Mouse (Mus musculus) megakaryocyte progenitor cell, adult 5-6 weeks (primary cell): ENCODE data around the gene Fam173b. TPM values are rescaled to one million over a fixed set of nuclear protein-coding genes. Genes with fewer than 3 reads are reported as not detected.

ENCODE experiments used
- ATAC-seq: replicated peaks from 2 replicates; pipeline ENCODE4 v1.8.0; 2016; ENCODE audit warnings: mild to moderate bottlenecking, moderate TSS enrichment, inconsistent platforms; ENCODE audit not compliant: poor library complexity
- total RNA-seq, 2 experiments: library from RNA; stranded (forward) in 1 of 2; stranded (reverse) in 1 of 2; fragments of 157-497, 149-512 nt in 1 of 2; fragments of 200-1000 nt in 1 of 2; gene quantifications; 2 replicates each; pipeline versions ENCODE4 v1.2.3 to v1.2.4; 2015 to 2017

The Fam173b gene
- total RNA-seq, 2 experiments from 2014 or later, result 10.7 to 11.7 TPM

DNA sequence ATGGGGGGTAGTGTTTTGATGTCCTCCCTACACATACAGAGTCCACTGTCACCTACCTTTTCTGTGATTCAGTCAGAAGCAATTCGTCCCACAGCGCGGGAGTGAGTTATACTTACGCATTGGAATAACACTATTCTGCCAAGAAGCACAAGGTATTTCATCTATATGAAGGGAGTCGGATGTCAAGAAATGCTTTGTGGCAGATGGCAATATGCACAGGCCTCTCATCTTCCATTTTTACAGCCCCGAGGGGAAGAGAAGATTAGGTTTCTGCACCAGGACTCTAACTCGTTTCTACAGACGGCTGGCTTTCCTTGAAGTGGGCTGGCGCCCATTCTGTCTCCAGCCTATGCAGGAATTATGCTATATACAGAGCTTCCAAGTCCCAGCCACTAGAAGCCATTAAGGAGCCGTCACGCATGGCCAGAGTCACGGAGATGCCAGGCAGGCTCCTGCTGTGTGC lies 29.8 kb downstream of the Fam173b start:
- ATAC-seq, result no peak

DNA sequence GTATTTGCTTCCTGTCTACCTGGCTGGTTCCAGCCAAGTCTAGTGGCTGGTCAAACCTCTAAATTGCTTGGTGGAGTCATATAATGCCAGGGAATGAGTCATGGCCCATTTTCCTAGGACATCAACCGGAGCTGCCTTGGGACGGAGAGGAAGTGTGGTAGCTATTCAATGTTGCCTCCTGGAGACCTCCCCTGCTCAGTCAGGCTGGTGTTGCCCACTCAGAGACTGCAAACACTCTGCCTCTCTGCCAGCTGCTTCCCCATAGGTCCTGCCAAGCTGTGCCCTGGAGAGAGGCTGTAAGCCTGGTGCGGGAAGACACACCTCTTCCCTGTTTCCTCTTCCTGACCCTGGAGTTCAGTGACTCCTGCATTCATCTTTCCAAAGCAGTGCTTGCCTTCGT lies 30.8 kb downstream of the Fam173b start:
- no peak for ATAC-seq

DNA sequence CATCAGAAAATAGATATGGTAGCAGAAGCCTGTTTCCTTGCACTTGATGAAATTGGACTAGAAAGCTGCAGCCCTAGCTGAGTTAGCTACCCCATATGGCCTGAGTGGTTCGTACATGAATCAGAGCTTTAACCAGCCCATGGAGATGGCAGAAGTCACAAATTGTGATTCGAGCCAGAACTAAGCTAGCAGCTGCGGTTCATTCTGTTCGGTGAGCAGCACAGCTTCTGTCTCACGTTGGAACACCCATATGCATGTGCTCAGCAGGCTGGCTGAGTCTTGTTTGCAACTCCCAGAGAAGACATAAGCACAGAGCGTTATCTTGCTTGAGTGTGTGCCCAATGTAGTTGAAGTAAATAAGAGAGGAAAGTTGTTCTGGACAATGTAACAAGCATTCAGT lies 32.9 kb downstream of the Fam173b start:
- no peak for ATAC-seq

DNA sequence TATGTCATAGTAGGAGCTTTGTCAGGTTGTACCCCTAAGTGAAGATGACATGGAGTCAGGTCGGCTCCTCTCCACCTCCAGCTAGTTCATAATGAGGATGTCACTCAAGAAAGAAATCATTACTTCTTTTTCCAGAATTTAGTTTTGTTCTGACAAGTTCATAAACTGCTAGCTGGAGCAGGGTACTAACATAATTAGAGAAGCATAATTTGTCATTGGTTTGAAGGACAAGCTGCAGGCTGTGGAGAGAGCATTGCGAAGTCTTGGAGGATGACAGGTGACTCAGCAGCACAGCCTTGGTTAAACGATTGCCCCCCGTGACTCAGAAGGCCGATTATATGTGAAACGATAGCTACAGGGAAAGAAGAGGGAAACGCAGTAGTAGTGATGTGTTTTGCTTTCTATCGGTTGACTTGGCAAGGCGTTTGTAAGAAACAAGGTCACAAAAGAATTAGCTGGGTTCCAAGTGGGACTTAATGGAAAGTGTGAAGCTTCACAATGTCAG lies 34.5 kb downstream of the Fam173b start:
- no peak for ATAC-seq

DNA sequence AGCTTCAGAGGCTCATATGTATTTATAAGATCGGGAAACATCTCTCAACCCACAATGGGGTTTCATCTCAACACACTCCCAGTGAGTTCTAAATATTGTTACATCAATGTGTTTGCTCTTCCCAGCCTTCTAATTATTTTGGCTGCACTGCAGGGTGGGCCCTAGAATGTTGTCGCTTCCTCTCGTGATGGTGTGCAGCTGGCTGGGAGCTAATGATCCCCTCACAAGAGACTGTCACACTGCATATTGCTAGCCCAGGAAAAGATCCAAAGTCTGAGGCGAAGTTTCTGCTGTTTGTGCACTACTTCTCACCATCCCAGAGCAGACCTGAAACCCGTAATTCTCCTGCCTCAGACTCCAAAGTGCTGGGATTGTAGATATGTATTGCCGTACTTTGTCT lies 45.6 kb downstream of the Fam173b start:
- no peak for ATAC-seq

DNA sequence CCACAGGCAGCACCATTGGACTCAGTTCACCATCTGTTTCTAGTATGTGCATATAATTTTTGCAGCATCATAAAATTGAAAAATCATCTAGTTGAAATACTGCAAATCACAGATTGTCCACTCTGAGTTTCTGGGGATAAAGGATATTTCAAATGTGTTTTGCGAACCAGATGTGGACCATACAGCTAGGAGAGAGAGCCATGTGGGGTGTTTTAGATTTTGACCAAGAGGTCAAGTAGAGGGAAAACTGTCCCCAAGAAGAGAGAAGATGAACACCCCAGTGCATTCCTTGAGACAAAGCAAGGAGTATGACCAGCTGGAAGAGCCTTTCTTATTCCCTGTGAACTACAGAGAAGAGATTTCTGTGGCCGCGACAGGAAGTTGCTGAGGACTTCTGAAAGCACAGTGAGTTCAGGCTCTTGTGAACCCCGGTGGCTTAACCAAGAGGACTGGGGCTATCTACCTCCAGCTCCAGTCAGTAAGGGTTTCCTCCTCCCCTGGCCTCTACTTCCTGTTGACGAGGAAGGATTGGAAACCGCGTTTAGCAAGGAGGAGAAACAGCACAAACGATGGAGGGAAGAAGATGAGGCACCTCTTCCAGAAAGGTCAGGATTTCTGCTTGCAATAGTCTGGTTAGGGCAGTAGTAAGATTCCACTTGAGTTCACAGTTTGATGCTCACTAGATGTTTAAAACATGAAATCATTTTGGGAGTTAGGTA lies 46.4 kb downstream of the Fam173b start:
- 0 out of 2 replicates have a peak, but pooled peaks have one; percentile 39 for ATAC-seq

DNA sequence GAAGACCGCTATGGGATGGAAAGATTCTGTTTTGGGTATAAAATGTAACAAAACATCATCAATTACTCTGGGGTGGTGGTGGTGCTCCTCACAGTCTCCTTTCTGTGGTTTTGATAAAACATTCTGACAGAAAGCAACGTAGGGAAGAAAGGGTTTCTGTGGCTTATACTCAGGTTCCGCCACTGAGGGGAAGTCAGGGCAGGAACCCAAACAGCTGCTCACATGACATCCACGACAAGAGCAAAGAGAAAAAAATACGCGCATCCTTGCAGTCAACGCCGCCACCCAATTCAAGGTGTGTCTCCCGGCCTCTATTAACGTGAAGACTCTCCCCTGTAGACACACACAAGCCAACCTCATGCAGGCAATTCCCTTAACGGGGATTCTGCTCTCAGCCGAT lies 48.0 kb downstream of the Fam173b start:
- ATAC-seq, result peak; percentile 46; the same call in 1 of the 2 replicates

DNA sequence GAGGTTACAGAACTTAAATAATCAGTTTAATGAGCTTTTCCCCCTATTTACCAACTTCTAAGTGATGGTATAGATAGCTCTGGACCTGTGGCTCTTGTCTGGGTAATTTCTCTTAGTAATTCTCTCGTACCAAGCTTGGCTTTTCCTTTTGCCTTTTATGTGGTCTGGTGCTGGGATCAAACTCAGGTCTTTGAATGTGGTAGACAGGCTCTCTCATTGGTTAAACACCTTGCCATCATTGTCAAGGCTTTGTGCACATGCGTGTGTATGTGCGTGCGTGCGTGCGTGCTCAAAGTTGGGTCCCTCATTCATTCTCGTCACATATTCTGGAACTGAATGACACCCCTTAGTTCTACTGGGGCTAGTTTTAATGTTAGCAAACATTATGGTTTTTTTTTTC lies 49.2 kb downstream of the Fam173b start:
- no peak for ATAC-seq

DNA sequence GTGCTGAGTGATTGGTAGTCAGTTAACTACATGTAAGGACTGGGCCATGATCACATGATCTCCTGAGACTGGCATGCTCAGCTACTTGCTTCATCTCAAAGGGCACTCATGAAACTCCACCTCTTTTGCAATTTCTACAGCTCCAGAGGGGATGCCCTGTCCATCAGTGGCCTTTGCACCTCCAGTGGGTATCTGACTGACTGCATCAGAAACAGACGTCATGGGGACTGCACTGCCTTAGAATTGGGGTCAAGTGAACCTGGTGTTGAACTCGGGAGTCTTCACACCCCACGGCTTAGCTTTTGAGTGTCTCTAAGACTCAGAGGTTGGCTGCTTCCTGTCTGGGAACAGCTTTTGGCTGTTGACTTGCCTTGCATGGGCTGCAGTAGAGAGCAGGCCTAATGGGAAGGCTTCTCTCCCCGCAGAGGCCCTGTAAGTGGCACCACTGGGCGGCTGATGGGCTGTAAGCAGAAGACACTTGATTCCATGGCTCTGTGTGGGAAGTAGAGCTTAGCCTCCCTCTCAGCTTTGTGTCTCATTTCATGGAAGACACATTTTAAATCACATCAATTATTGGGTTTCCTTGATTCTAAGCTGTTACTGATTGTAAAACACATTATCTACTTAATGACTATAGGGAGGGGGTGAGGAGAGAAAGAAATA lies 58.6 kb downstream of the Fam173b start:
- ATAC-seq, result no peak

DNA sequence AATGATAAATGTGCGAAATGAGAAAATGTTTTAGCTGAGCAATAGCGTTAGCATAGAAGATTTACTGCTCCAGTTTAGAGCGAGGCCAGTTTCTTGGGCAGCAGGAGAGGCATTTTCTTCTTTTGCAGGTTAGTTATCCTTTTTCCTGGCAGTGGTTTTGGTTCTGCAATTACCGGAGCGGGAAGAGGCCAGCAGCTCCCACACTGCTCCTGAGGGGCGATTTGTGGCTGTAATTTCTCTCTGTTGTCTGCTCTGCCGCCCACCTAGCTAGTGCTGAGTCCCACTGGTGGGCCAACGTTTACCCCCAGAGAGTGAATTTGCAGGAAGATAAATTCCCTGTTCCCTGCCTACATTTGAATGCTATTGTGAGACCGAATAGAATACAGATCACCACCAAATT lies 59.2 kb downstream of the Fam173b start:
- ATAC-seq, result no peak

DNA sequence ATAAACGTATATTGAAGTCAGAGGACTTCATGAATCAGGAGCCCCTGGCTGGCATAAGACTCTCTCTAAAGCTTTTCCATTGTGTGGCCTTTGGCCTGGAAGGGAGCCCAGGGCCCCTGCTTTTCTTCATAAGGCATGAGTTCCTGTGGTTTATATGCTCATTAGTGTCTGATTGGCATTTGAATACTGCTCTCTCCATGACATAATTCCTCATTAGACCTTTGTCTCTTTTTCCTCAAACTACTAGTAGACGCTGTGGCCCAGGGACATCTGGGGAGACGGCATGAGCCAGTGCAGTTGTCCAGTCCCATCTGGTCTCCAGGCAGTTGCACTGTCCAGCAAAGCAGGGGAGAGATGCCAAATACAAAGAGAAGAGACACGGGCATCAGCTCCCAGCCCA lies 60.1 kb downstream of the Fam173b start:
- ATAC-seq, result no peak

DNA sequence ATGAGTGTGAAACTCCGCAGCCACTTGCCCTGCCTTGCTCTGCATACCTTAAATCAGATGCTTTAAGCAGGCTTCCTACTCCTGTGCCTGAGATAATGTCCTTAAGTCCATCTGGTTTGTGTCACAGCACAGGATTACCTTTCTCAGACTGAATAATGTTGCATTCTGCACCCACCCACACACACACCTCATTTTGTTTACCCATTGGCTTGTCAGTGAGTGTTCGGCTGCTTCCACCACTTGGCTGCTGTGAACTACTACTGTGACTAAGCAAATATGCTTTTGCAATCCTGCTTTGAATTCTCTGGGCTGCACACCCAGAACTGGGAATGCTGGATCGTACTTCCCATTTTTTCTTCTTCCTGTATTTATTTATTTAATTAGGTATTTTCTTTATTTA lies 61.4 kb downstream of the Fam173b start:
- no peak for ATAC-seq

Other genes with a start within 250 kb of the Fam173b start
- gene Ankrd33b, start 234.1 kb upstream of the Fam173b start, total RNA-seq (2015), result 0.20 and 0.79 TPM in 2 replicates
- 0.29 and 0.61 TPM in 2 replicates for gene Ankrd33b, start 234.1 kb upstream of the Fam173b start, total RNA-seq (2017)
- gene Ropn1l, start 148.1 kb upstream of the Fam173b start, total RNA-seq (2015), result 1.4 and 3.3 TPM in 2 replicates
- gene Ropn1l, start 148.1 kb upstream of the Fam173b start, total RNA-seq (2017), result 1.2 and 2.5 TPM in 2 replicates
- 39.3 and 42.5 TPM in 2 replicates for gene March6, start 70.8 kb upstream of the Fam173b start, total RNA-seq (2015)
- 28.8 and 38.8 TPM in 2 replicates for gene March6, start 70.8 kb upstream of the Fam173b start, total RNA-seq (2017)
- gene Cmbl, start 36.5 kb upstream of the Fam173b start, total RNA-seq (2015), result not detected in 2 replicates
- not detected in 2 replicates for gene Cmbl, start 36.5 kb upstream of the Fam173b start, total RNA-seq (2017)
- gene Cct5, start within 50 bp of the Fam173b start, total RNA-seq (2015), result 536 and 576 TPM in 2 replicates
- 522 and 555 TPM in 2 replicates for gene Cct5, start within 50 bp of the Fam173b start, total RNA-seq (2017)